Mouse (Mus musculus): ENCODE results near the gene Kcnn1.
A peak's percentile ranks its signal among the peaks of the same experiment; 100 is the strongest.
"Not testable (repeated sequence)": the region's sequence is repeated elsewhere in the genome, so short reads cannot be mapped to it uniquely, and the experiment has no call there.

The Kcnn1 gene

DNA sequence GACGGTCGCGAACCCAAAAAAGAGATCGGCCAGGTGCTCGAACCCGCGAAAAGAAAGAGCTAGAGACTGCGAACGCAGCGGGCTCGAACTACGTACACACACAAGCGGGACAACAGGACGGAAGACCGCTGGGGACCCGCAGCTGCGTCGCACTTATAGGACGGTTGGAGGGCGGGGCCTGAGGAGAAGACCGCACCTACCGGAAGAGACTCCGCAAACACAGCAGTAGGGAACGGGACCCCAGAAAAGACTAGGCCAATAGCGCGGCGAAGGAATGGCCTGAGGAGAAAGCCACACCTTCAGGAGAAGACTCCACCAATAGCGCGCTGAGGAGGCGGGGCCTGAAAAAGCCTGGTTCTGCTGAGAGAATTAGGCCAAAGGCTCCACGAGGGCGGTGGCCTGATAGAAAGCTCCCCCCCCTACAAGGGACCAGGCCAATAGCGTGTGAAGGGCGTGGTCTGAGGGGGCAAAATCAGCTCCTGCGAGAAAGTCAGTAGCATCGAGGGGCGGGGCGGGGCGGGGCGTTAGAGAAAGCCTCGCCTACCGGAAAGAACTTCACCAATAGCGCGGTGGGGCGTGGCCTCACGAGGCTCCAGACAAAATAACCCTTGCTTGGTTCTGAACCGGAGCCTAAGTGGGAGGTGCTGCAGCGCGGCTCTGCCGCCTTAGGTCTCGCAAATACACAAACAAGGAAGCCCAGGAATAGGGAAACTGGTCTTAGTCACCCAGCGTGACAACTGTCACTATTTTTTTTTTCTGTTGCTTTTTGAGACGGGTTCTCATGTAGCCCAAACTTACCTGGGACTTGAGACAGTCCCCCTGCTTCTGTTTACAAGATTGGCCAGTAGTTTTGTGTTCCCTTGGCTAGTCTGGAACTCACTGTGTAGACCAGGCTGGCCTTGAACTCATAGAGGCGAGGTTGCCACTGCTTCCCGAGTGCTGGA is 23.4 kb downstream of the Kcnn1 start, which contains the start of gene Arrdc2:
Arrdc2 (minus strand) TSS at position 313 of the 944 bp plus-strand sequence.
- DNase-seq = peak; percentile 99

DNA sequence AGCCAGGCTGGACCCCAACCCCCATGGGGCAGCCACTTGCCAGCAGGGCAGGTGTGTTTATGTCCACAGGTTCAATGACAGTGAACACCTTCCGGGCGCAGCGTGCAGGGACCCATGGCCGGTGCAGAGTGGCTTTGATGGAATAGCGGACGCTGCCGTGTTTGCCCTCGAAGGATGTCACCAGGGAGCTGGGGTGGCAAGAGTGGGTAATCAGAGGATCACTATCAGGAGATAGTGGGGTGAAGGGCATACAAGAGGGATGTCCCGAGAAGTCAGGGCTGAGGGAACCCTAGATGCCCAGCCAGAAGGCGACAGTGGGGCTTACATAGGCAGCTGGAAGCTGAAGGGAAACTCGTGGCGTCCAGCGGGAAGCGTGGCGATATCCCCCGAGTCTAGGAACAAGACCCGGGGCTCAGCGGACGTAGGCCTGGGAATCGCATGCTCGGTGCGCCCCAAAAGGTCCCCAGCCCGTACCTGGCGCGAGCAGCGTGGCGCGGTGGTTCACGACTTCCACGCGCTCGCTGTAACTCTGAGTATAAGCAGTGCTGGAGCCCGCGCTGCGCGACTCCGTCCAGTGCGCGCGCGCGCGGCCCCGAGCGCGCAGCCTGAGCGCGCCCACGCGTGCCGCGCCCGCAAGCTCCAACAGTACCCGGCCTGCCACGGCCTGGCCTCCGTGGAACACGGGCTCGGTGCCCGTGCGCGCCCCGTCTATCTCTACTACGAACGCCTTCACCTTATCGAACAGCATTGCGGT is 24.2 kb downstream of the Kcnn1 start:
- DNase-seq = no peak

DNA sequence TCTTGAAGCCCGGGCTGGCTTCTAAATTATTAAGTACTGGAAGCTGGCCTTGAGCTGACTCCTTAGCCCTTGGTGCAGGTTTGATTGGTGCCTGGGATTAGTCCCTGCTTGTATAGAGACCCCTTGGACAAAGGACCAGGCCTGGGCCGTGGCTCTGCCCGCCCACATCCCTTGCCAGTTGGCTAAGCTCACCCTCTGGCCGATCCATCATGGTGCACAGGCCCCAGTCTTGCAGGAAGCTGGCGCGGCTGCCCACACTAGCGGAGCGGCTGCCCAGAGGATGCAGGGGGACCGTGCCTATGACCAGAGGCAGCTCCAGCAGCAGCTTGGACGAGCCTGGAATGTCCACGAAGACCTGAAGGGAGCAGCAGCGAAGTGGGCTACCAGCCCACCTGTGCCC is 26.4 kb downstream of the Kcnn1 start:
- DNase-seq = no peak

DNA sequence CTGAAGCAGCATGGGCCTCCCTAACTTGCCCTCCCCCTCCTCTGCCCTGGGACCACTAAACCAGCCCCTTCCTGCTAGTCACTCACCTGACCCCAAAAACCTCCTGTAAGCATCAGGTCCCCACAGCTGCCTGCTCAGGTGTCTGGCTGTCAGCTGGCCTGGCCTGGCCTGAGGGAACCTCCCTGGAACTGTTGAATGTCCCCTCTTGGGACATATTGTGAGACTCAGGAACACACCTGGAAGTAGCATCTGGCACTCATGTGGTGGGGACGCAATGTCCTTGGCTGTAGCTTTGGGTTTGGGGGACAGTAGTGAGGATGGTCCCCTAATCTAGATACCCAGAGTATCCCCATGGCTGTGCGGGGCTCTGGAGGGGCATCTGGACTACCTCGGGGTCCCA is 29.0 kb downstream of the Kcnn1 start:
- no peak for DNase-seq

DNA sequence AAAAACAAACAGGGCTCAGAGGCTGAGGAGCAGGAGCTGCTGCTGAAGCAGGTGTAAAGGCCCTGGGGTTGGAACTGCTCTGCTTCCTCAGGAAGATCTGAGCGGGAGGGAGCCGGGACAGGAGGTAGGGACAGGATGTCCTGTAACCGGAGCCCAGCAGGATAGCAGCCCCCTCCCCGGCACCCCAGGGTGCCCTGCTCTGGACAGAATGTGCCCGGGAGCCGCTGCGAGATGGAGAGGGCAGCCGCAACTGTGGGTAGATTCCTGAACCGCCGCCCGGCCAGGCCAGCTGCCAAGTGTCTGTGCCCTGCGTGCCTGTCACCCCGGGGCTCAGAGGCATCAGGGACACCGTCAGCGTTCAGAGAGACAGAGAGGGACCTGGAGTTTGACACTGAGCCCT is 29.5 kb downstream of the Kcnn1 start:
- DNase-seq = no peak

DNA sequence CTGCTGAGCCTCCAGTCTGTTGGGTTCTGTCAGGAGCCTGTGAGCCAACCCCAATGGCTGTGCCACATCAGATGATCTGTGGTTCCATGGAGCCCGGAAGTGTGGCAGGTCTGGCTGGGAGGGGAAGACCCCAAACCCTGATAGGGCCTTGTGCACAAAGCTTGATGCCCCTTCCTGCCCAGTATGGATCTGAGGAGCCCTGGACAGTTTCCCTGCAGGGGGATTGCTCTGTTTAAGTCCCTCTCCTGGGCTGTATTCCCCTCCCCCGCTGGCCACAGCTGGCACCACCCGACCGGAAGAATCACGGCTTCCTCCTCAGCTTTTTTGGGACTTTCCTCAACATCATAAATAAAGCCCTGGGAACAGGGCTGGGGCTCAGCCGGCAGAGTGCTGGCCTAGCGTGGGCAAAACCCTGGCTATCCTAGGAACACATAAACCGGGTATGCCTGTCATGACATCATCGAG is 30.0 kb downstream of the Kcnn1 start:
- peak; percentile 58 for DNase-seq

DNA sequence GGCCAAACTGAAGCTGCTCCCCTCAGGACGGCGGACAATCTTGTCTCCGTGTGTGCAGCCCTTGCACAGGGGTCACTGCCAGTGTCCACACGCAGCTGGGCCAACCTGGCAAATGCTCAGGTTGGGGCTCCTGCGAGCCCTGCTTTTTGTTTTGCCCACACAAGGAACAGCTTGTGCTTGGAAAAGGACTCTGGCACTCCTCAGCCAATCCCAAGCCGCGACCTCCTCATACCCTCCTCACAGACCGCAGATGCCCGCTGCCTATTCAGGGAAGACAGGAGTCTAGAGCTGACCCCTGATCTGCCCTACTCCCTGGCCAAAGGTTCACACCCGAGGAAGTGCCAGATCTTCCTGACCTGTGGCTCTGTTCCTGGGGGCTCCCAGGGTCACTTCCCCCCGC is 30.7 kb downstream of the Kcnn1 start:
- DNase-seq = no peak

DNA sequence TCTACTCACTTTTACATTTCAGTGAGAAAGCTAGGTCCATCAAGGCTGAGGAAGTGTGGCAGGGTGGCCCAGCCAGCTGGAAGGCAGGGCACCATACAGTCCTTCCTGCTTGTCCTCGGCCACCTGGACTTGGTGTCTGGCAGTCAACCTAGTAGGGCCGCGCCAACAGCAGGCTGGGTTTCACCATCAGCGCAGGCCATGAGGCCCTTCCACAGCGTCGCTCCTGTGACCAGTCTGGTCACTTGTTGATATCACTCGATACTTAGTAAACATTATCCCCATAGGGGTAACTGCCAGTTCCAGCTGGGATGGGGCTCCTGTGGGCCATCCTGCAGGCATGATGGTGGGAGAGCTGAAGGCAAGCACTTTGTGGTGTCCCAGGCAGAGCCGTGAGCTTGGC is 31.5 kb downstream of the Kcnn1 start:
- DNase-seq = no peak

DNA sequence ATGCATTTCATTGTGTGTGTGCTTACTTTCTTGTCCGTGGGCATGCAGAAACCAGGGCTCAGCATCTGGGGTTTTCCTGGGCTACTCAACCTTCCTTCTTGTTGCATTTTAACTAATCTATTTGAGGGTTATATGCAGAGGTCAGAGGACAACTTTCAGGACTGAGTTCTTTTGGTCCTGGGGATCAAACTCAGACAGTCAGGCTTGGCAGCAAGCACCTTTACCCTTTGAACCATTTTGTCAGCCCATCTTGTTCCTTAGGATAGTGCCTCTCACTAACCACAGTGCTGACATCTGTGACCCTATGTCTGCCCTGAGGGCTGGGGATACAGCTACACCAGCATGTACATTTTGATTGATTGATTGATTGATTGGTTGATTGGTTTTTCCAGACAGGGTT is 35.3 kb downstream of the Kcnn1 start:
- DNase-seq = no peak

DNA sequence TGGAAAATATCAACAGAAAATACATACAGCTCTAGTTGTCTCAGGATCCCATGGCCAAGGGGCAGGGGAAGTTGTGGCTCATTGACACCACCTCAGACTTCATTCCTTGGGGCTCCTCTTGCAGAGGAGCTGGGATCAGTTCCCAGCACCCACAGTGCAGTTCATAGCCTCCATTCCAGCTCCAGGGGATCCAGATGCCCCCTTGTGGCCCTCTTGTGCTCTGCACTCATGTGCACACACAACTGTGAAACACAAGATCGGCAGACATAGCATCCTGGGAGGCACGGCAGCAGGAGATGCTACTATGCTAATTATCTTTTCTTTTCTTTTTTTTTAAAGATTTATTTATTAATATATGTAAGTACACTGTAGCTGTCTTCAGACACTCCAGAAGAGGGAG is 36.0 kb downstream of the Kcnn1 start:
- DNase-seq = no peak

DNA sequence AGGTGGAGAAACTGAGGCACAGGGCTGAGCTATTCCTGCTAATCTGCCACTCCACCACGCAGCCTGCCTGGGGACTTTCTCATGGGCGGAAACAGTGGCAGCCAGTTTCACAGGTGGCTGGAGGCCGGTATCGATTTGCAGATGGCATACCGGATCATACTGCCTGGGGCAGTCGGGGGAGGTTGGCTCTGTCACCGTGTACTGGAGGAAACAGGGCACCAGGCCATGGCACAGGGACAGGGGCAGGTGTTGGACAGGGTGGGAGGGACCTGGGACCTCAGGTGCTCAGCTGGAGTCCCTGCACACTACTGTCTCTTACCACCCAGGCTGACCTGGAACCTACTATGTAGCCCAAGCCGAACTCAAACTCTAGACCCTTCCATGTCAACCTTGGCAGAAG is 37.2 kb downstream of the Kcnn1 start:
- no peak for DNase-seq

DNA sequence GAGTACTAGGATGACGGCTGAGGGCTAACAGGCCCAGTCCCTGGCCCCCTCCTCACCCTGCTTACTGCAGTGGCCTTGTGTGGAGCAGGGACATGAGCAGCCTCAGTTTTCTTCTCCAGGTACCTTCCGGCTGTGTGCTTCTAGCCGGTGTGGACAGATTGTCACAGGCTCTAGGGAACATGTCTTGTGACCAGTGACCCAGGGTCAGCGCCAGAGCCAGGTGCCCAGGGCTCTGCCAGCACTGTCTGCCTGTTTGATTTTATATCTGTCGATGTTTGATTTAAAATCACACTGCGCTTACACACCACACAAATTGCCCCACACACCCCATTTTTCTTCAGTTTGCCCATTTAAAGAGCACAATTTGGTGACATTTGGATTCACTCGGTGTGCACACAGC is 39.3 kb downstream of the Kcnn1 start:
- no peak for DNase-seq

DNA sequence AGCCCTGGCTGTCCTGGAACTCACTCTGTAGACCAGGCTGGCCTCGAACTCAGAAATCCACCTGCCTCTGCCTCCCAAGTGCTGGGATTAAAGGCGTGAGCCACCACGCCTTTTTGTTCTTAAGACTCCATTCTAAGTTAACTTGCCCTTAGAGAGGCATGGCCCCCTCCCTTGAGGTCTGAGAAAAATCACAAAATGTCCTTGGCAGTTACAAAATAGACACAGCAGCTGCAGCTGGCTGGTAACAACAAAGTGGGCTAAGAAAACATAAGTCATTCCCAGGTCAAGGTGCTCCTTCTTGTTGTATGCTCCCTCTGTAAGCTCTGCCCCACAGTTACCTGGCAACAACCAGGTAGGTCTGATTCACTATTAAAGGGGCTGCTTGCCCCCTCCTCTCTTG is 40.5 kb downstream of the Kcnn1 start:
- not testable (repeated sequence) for DNase-seq

DNA sequence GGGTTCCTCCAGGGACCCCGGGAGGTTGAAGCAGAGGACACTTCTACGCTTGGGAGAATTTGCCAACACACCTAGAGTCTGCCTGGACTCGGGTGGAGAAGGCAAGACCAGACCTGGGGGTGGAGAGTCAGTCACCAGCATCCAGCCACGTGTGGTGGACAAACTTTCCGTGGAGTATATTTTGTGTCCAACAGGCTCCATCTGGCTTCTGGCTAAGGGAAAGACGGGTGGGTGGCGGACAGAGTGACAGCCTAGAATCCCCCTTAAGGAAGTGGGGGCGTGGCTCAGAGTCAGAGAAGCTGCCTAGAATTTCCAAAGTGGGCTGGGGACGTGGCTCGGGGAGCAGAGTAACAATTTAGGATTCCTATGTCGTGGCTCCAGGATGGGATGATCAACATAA is 41.1 kb downstream of the Kcnn1 start:
- no peak for DNase-seq

DNA sequence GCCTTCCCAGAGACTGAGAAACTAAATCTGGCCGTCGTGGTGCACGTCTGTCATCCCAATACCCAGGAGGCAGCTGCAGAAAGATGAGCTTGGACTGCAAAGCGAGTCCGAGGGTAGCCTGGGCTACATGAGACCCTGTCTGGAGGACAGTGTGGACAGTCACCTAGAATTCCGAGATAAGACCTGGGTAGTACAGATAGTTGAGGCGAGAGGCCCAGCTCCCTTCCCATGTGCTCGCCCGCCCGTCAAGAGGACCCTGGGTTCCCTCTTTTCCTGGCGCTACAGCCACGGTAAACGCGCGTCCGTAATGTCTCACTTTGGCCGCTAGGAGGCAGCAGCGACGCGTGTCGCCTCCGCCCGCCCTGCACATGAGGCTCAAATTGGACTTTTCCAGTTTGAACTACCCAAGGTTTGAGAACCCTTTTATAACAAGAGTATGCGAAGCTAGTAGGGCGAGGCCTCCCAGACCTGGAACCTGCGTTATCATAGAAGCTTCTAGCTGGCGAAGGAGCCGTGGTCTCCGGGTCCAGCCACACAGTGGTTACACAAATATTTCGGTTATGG is 41.6 kb downstream of the Kcnn1 start:
- DNase-seq = peak; percentile 77

DNA sequence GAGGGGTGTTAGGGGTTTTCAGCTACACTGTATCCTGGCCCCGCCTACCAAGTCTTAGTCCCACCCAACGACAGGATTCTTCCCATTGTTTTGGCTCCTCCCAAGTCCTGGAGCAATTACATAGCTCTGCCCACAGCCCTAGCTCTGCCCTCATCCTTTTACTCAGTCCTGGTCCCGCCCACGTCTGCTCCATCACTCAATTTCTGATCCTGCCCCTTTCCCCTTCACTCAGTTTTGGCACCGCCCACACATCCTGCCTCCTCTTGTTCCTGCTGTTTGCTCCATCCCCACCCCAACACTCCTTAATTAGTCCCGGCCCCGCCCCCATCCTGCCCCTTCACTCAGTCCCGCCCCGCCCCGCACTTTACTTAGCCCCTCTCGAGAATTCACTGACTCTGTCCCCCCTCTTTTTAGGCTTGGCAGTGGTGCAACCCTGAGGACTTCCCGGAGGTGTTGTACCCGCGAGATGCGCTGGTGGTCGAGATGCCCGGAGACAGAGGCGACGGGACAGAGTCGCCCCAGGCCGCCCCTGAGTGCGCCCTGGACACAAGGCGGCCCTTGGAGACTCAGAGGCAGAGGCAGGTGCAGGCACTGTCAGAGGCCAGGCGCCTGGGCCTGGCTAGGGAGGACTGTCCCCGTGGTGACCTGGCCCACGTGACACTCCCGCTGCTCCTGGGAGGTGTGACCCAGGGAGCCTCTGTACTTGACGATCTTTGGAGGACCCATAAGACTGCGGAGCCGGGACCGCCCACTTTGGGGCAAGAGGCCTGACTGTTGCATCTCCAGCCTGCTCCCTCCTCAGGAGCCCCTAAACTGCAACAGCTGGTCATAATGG is 42.7 kb downstream of the Kcnn1 start:
- DNase-seq = no peak

DNA sequence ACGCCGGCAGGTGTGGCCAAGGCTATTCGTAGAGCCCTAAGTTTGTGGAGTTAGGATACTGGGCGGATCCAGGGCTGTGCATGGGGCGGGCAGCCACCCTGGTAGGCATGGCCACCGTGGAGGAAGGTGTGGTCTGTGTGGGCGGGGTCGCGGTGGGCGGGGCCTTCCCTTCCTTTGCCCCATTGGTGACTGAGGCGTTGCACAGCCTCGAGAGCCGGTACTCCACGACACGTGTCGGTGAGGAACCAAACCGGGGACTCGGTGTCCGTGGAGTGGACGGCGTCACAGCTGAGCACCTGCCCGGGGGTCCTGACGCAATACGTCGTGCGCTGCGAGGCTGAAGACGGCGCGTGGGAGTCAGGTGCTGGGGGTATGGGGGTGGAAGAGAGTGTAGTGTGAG is 46.4 kb downstream of the Kcnn1 start:
- DNase-seq = no peak

DNA sequence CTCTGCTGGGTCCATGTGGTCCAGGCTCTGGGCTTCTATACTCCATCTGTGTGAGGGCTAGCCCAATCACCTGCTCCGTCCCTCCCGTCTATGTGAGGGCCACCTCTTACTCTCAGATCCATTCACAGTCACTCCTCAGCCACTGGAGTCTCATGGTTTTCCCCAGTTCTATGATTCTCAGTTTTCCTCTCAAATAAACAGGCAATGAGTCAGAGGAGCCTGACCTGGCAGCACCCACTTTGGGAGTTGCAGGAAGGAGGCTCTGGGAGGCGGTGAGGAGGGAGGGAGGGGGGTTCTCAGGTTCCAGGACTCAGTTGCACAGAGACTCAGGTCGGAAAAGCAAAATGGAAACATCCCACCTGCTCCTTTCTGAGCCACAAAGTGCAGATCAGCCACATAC is 50.2 kb downstream of the Kcnn1 start:
- no peak for DNase-seq

DNA sequence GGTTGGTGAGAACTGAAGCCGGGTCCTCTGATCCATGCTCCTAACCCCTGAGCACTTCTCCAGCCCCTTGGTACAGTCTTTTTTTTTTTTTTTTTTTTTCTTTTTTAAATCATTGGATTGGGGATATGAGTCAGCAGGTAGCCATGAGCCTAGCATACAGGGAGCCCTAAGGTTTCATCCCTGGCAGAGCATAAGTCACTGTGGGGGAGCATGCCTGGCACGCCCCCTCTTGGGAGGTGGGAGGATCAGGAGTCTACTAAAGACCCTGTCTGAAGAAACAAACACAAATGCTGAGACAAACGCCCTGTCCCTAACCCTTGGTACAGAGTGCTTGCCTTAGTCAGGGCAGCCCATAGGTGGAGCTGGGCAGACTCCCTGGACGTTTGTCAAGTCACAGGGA is 51.0 kb downstream of the Kcnn1 start:
- DNase-seq = no peak

DNA sequence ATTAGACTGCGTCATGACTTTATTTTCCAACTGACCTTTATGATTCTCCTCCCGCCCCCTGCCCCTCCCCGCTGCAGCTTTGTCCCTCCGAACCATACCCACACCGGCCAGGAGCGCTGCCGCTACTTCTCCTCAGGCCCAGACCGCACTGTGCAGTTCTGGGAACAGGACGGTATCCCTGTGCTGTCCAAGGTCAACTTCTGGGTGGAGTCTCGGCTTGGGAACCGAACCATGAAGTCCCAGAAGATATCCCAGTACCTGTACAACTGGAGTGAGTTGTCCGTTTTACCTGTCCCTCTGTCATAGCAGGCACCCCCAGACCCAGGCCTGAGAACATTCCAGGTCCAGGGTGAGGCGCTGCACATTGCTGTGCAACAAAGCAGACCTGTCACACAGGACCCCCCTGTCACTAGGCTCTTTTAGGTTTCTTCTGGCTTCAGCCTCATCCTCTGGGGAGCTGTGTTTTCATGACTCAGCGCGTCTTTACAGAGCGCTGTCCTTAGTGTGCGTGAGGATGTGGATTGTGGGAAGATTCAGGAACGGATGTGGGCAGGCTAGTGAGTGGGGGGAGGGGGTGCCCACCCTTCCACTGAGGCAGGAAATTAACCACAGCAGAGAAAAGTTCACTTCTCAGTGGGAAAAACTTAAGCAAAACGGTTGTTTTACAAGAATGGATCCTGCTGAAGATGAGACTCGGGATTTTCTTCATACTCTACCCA is 51.9 kb downstream of the Kcnn1 start:
- DNase-seq = peak; percentile 86

DNA sequence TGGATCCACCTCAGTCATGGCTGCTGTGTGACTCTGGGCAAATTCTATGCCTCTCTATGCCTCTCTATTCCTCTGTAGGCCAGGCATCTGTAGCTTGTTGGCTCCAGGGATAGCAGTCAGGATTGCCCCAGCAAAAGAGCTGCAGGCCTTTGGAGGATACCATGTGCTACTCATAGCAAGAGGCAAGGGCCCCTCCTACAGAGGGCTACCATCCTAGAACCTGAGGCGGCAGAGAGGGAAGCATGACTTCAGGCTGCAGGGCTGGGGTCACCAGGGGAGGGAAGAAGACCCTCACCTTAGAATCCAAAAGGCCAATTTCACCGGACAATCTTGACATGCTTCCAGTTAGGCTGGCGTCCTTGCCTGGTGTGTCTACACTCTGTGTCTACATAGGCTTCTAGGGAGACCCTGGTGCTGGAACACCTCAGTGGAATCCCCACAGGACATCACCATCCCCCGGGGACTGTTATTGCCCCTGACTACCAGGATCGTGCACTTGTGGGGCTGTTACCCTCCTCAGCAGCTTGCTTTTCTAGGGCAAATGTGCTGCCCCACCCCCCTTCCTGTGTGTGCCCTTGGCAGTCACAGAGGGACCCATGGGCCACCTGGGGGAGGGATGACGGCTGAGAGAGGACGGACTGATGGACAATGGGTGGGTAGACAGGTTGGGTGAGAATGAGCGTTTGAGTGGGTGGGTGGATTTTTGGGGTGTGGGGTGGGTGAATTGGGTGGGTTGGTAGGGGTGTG is 53.9 kb downstream of the Kcnn1 start:
- peak; percentile 88 for DNase-seq

Measured in thymus, postnatal 14 days (tissue).